Mouse (Mus musculus) kidney, adult 2 months (tissue): ENCODE results near the gene Lama2.
A peak's percentile ranks its signal among the peaks of the same experiment; 100 is the strongest.

ENCODE experiments used
- CTCF ChIP-seq: fragments of 200-500 bp; conservative IDR thresholded peaks from 2 replicates; pipeline ENCODE4 v1.5.1; 2011; ENCODE audit warnings: low read depth, mild to moderate bottlenecking, control low read depth, low read length, moderate library complexity, mixed read lengths; ENCODE audit not compliant: insufficient read depth, insufficient read length
- POLR2A ChIP-seq: fragments of 200-500 bp; IDR thresholded peaks from one replicate; pipeline ENCODE4 v1.6.1; 2011; ENCODE audit warnings: low read depth, low read length, control low read depth

DNA sequence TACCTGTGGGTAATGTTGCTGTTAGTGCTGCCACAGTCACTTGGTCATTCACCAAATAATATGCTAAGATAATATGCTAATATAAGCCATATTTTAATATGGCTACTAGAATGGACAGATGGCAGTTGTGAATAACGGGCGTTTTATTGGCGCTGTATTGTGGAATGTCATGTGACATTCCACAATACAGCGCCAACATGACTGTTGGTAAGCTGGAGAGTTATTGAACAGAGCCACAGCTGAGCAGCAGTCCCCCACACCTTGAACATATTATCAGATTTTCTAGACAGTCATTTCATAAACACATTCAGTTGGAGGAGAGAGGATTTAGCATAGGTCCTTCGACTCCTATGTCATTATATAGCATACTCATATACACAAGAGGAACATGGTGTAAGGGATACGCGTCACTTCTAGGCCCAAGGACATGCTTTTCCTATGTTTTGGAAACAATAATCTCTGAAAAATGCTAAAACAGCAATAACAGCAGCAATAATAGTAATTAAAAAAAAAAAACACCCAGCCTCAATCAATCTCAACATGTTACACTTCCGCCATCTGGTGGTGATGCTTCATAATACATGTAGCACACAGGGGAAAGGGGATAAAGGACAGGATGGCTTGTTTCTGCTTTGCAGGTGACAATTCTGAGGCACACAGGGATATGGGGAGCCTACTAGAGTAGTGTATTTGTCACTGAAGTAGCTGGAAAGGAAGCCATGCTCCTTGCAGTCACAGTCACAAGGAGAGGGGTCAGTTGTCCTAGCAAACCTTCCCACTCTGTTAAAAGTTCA is 624.2 kb downstream of the Lama2 start:
- TF ChIP-seq CTCF (peak; percentile 41), POLR2A (no peak)
